16 mouse cellular contexts compared by ENCODE assay signal in genomic region chr1:174771871-174772281, GRCm38 (mm10).
DNase-seq lines count a peak whose midpoint lies in the region; ATAC-seq lines count a peak whose summit lies in the region.
"Had no signal": no experiment of that assay in that cellular context is flagged by ENCODE, and none has a peak within 500 bp of the region (broad histone marks: within the 10 kb centered on the region; RNA-seq: fewer than 3 reads in every experiment).

No protein-coding gene starts in this region.

- H3K36me3 ChIP-seq in embryonic facial prominence, embryonic 10.5 days (replicated peaks) = no peaks in the 10 kb centered on the region
- H3K36me3 ChIP-seq: embryonic facial prominence, embryonic 15.5 days; heart, embryonic 15.5 days; hindbrain, embryonic 13.5 days; limb, embryonic 15.5 days had no signal

- no peak overlapping the region for H3K27ac ChIP-seq in embryonic facial prominence, embryonic 10.5 days (replicated peaks)
- H3K27ac ChIP-seq: embryonic facial prominence, embryonic 15.5 days; heart, embryonic 15.5 days; hindbrain, embryonic 13.5 days; limb, embryonic 15.5 days had no signal

- WGBS in embryonic facial prominence, embryonic 10.5 days = 82% methylated on average over 4 of the region's 4 CpGs

- no peaks in the 10 kb centered on the region for H3K4me1 ChIP-seq in embryonic facial prominence, embryonic 10.5 days
- H3K4me1 ChIP-seq: embryonic facial prominence, embryonic 15.5 days; heart, embryonic 15.5 days; hindbrain, embryonic 13.5 days; limb, embryonic 15.5 days; megakaryocyte, embryonic 14.5 days had no signal

- H3K9me3 ChIP-seq in embryonic facial prominence, embryonic 10.5 days = no peaks in the 10 kb centered on the region
- H3K9me3 ChIP-seq: embryonic facial prominence, embryonic 15.5 days; heart, embryonic 15.5 days; hindbrain, embryonic 13.5 days; limb, embryonic 15.5 days; megakaryocyte, embryonic 14.5 days had no signal

- no peak for ATAC-seq in activated CD4-positive, CD25-positive, alpha-beta regulatory T cell, adult 4 months
- ATAC-seq: forebrain, postnatal 0 days had no signal

- H3K27me3 ChIP-seq in embryonic facial prominence, embryonic 10.5 days (replicated peaks; ENCODE audit: low read depth, poor library complexity, severe bottlenecking) = no peaks in the 10 kb centered on the region
- H3K27me3 ChIP-seq: embryonic facial prominence, embryonic 15.5 days; heart, embryonic 15.5 days; hindbrain, embryonic 13.5 days; limb, embryonic 15.5 days; megakaryocyte, embryonic 14.5 days had no signal

- H3K4me3 ChIP-seq in embryonic facial prominence, embryonic 10.5 days = no peak overlapping the region
- H3K4me3 ChIP-seq: embryonic facial prominence, embryonic 15.5 days; heart, embryonic 15.5 days; hindbrain, embryonic 13.5 days; limb, embryonic 15.5 days; megakaryocyte, embryonic 14.5 days had no signal

- DNase-seq in adrenal gland, adult (ENCODE audit: inconsistent age in 2 of 2, low spot score in 1 of 2) = peak; percentile 23 to 66
- DNase-seq in adrenal gland, postnatal 4 days (ENCODE audit: low spot score in 2 of 2) = no peak
- peak; percentile 18 for DNase-seq in ovary, postnatal 36 days (ENCODE audit: low spot score)
- no peak for DNase-seq in ovary, postnatal 10 days (ENCODE audit: low spot score)
- peak; percentile 13 to 25 for DNase-seq in kidney, postnatal 36 days
- no peak for DNase-seq in heart, adult 9 months (ENCODE audit: low spot score in 2 of 2)
- no peak for DNase-seq in embryonic facial prominence, embryonic 10.5 days (ENCODE audit: low spot score)
- DNase-seq: forebrain, postnatal 0 days; gastrocnemius, postnatal 14 days; spleen, adult 18-20 months had no signal

Comparison
In these comparisons a context has a peak if more than half of its experiments do, and no peak if none do; other contexts are left out.
1. DNase-seq: peak in adrenal gland, adult (2 of 2), ovary, postnatal 36 days (single experiment) and kidney, postnatal 36 days (2 of 2); none in adrenal gland, postnatal 4 days (0 of 2), ovary, postnatal 10 days (single experiment), heart, adult 9 months (0 of 2) and embryonic facial prominence, embryonic 10.5 days (single experiment).